Mouse (Mus musculus) brain, embryonic 18.5 days (tissue): ENCODE measurements around the gene Paqr7.
"Not testable (repeated sequence)": the region's sequence is repeated elsewhere in the genome, so short reads cannot be mapped to it uniquely, and the experiment has no call there.

Source experiments
- DNase-seq: peaks from one replicate; pipeline ENCODE4 v3.0.0-alpha.2; 2012; ENCODE audit warnings: low read depth, low spot score

Paqr7 gene

GRCm38 (mm10) chr4:134473764-134474163 is 22.7 kb upstream of the Paqr7 start:
- no peak for DNase-seq

GRCm38 (mm10) chr4:134474240-134474639 is 22.3 kb upstream of the Paqr7 start:
- DNase-seq: no peak

- DNase-seq: no peak
These were observed 19.6 kb upstream of the Paqr7 start for GRCm38 (mm10) chr4:134476899-134477298.

GRCm38 (mm10) chr4:134478031-134478430 is 18.5 kb upstream of the Paqr7 start:
- no peak for DNase-seq

- no peak for DNase-seq
These were observed 16.7 kb upstream of the Paqr7 start for GRCm38 (mm10) chr4:134479839-134480238.

GRCm38 (mm10) chr4:134480864-134481263 is 15.6 kb upstream of the Paqr7 start:
- DNase-seq: no peak

- no peak for DNase-seq
These were observed 15.2 kb upstream of the Paqr7 start for GRCm38 (mm10) chr4:134481270-134481669.

- no peak for DNase-seq
These were observed 14.1 kb upstream of the Paqr7 start for GRCm38 (mm10) chr4:134482442-134482841.

- no peak for DNase-seq
These were observed 13.3 kb upstream of the Paqr7 start for GRCm38 (mm10) chr4:134483078-134483688.

- no peak for DNase-seq
These were observed 12.8 kb upstream of the Paqr7 start for GRCm38 (mm10) chr4:134483696-134484095.

GRCm38 (mm10) chr4:134484231-134484630 is 12.3 kb upstream of the Paqr7 start:
- no peak for DNase-seq

- no peak for DNase-seq
These were observed 11.2 kb upstream of the Paqr7 start for GRCm38 (mm10) chr4:134485151-134485900.

- DNase-seq: no peak
These were observed 8.3 kb upstream of the Paqr7 start for GRCm38 (mm10) chr4:134488211-134488610.

- no peak for DNase-seq
These were observed 6.4 kb upstream of the Paqr7 start for GRCm38 (mm10) chr4:134489986-134490665.

GRCm38 (mm10) chr4:134491716-134492115 is 4.8 kb upstream of the Paqr7 start:
- no peak for DNase-seq

GRCm38 (mm10) chr4:134494161-134494560 is 2.3 kb upstream of the Paqr7 start:
- not testable (repeated sequence) for DNase-seq

GRCm38 (mm10) chr4:134494780-134495545 is 1.5 kb upstream of the Paqr7 start:
- DNase-seq: no peak

- DNase-seq: no peak
These were observed 962 bp upstream of the Paqr7 start for GRCm38 (mm10) chr4:134495546-134495923.

GRCm38 (mm10) chr4:134497223-134497622 is 726 bp downstream of the Paqr7 start:
- DNase-seq: no peak

GRCm38 (mm10) chr4:134497986-134498731 is 1.7 kb downstream of the Paqr7 start:
- no peak for DNase-seq

- DNase-seq: not testable (repeated sequence)
These were observed 2.5 kb downstream of the Paqr7 start for GRCm38 (mm10) chr4:134498983-134499382.
